Mouse (Mus musculus) kidney, embryonic 16.5 days (tissue): ENCODE measurements at regions not wholly inside any gene's neighbourhood (a gene's known extent, or its start where the extent isn't known, plus 50 kb on each side); places are given as distances from the start of the nearest gene placed in this dataset.
A peak's percentile ranks its signal among the peaks of the same experiment; 100 is the strongest.

Experiments used
- ATAC-seq: fragments of 200-750 bp; cut with Nextera tagmentation; 2 replicates; pipeline ENCODE4 v1.8.0; 2017; ENCODE audit warnings: moderate TSS enrichment; ENCODE audit not compliant: low FRiP score, low TSS enrichment
- H3K27ac ChIP-seq: fragments of 300-500 bp; sonication (generic); 2 replicates; pipeline ENCODE4 v1.5.1; 2014; ENCODE audit warnings: low read length
- H3K27me3 ChIP-seq: fragments of 300-500 bp; sonication (generic); 2 replicates; pipeline ENCODE4 v1.6.1; 2014; ENCODE audit warnings: low read length, control low read depth, mixed read lengths; ENCODE audit not compliant: insufficient read depth
- H3K36me3 ChIP-seq: fragments of 300-500 bp; sonication (generic); 2 replicates; pipeline ENCODE4 v1.6.1; 2014; ENCODE audit warnings: low read length, control low read depth, mixed read lengths; ENCODE audit not compliant: insufficient read depth
- H3K4me1 ChIP-seq: fragments of 300-500 bp; sonication (generic); 2 replicates; pipeline ENCODE4 v1.6.1; 2014; ENCODE audit warnings: low read length, control low read depth, mixed read lengths; ENCODE audit not compliant: insufficient read depth
- H3K4me2 ChIP-seq: fragments of 300-500 bp; sonication (generic); replicated peaks from 2 replicates; pipeline ENCODE4 v1.6.1; 2014; ENCODE audit warnings: low read depth, low read length
- H3K4me3 ChIP-seq: fragments of 300-500 bp; sonication (generic); 2 replicates; pipeline ENCODE4 v1.5.1; 2014; ENCODE audit warnings: mild to moderate bottlenecking, low read length
- H3K9ac ChIP-seq: fragments of 300-500 bp; sonication (generic); replicated peaks from 2 replicates; pipeline ENCODE4 v1.6.1; 2014; ENCODE audit warnings: low read length
- H3K9me3 ChIP-seq: fragments of 300-500 bp; sonication (generic); 2 replicates; pipeline ENCODE4 v1.6.1; 2016; ENCODE audit warnings: low read length, control low read depth
- WGBS: fragments of 180-500 bp; shearing (Covaris S2); extraction: QIAGEN DNeasy Blood & Tissue Kit; methylation state at CpG from one replicate; pipeline ENCODE4 v1.1.7; 2014; 5-methylcytosine and 5-hydroxymethylcytosine counted together

DNA sequence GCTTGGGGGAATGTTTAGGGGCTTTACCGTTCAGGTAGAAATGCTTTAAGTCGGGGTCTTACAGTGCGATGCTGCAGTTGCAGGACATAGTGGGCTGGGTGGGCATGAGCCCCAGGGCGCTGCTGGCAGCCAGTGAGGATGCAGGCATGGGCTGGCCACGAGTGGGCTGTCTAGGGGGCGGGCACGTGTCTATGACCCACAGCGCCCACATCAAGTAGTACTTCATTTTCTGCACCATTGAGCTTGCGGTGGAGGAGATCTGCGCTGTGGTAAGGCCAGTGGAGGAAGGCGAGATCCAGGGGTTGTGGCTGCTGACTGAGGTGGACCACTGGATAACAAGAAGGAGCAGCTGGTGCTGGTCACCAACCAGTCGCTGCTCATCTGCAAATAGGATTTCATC is 52.4 kb upstream of the Olfr291 start:
- no peak overlapping the region for H3K4me2 ChIP-seq
- 20% methylated on average over 12 of the region's 12 CpGs for WGBS
- ATAC-seq: peak; percentile 69; the same call in 1 of the 2 replicates

GRCm38 (mm10) chr7:84794655-84795054 is 58.7 kb upstream of the Olfr291 start:
- WGBS: 9% methylated on average over 1 of the region's 1 CpGs
- Histone ChIP-seq H3K4me1 (no peaks in the 10 kb centered on the region), H3K4me2 (no peak overlapping the region), H3K9ac (no peak overlapping the region), H3K27ac (no peak overlapping the region), H3K27me3 (no peaks in the 10 kb centered on the region), H3K4me3 (no peak overlapping the region), H3K9me3 (no peaks in the 10 kb centered on the region), H3K36me3 (no peaks in the 10 kb centered on the region)
- ATAC-seq: no peak

More for the DNA sequence above, 52.4 kb upstream of the Olfr291 start:
- Histone ChIP-seq H3K4me3 (no peak overlapping the region), H3K9me3 (no peaks in the 10 kb centered on the region), H3K9ac (no peak overlapping the region), H3K36me3 (no peaks in the 10 kb centered on the region), H3K27ac (no peak overlapping the region), H3K4me1 (no peaks in the 10 kb centered on the region), H3K27me3 (no peaks in the 10 kb centered on the region)

DNA sequence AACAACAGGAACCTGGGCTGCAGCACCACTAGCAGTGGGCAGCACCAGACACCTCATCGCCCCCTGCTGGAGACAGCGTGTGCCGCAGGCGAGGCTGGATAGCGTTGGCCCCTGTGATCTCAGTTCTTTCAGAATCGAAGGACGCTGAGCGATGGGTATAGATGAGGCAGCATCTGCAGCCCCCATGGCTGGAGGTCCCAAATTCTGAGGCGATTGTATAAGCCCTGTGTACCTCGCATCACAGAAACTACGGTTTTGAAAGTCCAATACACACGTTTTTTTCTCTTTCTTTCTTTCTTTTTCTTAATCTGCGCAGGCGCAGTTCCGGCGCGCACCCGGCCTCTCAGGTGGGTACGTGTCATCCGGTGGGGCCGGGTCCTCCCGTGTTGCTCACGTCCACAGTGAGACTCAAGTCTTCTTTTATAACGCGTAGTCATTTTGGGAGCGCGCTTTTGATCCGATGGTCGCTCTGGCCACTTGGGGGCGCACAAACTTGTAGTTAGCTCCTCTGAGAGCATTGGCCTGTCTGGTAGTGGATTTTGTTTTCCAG is 74.0 kb upstream of the Olfr291 start:
- no peaks in the 10 kb centered on the region for H3K9me3 ChIP-seq
- peak overlapping the region; percentile 88 for H3K4me2 ChIP-seq
- peak overlapping the region; percentile 58 for H3K4me3 ChIP-seq
- no peak overlapping the region for H3K27ac ChIP-seq
- H3K27me3 ChIP-seq: no peaks in the 10 kb centered on the region
- H3K9ac ChIP-seq: peak overlapping the region; percentile 54
- under 1% methylated on average over 30 of the region's 30 CpGs for WGBS
- no peaks in the 10 kb centered on the region for H3K36me3 ChIP-seq
- ATAC-seq: peak; percentile 96
- H3K4me1 ChIP-seq: no peaks in the 10 kb centered on the region

DNA sequence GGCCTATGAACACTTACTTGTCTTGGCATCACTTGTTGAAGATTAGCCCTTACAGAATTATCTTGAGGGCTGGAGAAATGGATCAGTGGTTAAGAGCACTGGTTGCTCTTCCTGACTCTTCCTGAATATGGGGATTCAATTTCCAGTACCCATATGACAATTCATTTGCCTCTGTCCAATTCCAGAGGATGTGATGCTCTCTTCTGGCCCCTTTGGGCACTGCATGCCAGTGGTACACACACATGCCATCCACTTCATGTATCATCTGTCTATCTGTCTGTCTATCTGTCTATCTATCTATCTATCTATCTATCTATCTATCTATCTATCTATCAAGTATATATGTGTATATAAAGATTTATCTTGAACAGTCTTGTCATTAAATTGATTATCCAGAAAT is 75.7 kb upstream of the Olfr291 start:
- Histone ChIP-seq H3K9ac (no peak overlapping the region), H3K4me2 (no peak overlapping the region), H3K4me3 (no peak overlapping the region), H3K9me3 (no peaks in the 10 kb centered on the region), H3K27ac (no peak overlapping the region), H3K27me3 (no peaks in the 10 kb centered on the region), H3K36me3 (no peaks in the 10 kb centered on the region), H3K4me1 (no peaks in the 10 kb centered on the region)
- ATAC-seq: no peak

DNA sequence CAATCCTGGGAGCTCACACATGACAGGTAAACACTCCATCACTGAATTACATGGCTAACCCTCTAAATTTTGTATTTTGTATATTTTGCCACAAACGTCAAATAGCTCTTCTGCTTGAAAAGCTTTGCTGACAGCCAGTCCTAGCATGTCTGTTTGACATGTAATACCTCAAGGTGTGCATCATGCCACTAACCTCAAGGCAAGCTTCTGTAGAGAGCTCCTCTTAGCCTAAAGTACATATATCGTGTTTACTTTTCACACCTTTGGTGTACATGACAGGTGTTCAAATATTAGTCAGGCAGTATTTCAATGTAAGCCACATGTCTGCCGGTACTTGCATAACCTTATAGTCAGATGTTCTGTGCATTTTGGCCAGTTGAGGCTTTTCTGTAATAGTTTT is 66.5 kb upstream of the Zfand6 start:
- Histone ChIP-seq H3K27ac (no peak overlapping the region), H3K4me3 (no peak overlapping the region), H3K27me3 (no peaks in the 10 kb centered on the region), H3K4me2 (no peak overlapping the region), H3K9me3 (no peaks in the 10 kb centered on the region), H3K9ac (no peak overlapping the region), H3K4me1 (no peaks in the 10 kb centered on the region), H3K36me3 (no peaks in the 10 kb centered on the region)
- no peak for ATAC-seq
- WGBS: 81% methylated on average over 3 of the region's 3 CpGs

GRCm38 (mm10) chr7:84753361-84753760 is 63.6 kb upstream of the Zfand6 start:
- H3K27ac ChIP-seq: no peak overlapping the region
- ATAC-seq: no peak
- no peaks in the 10 kb centered on the region for H3K27me3 ChIP-seq
- no peak overlapping the region for H3K4me2 ChIP-seq
- no peak overlapping the region for H3K9ac ChIP-seq
- 95% methylated on average over 1 of the region's 1 CpGs for WGBS
- H3K4me3 ChIP-seq: no peak overlapping the region
- H3K36me3 ChIP-seq: no peaks in the 10 kb centered on the region
- peaks cover 7% of the 10 kb centered on the region; the same call in 1 of the 2 replicates for H3K4me1 ChIP-seq
- no peaks in the 10 kb centered on the region for H3K9me3 ChIP-seq

DNA sequence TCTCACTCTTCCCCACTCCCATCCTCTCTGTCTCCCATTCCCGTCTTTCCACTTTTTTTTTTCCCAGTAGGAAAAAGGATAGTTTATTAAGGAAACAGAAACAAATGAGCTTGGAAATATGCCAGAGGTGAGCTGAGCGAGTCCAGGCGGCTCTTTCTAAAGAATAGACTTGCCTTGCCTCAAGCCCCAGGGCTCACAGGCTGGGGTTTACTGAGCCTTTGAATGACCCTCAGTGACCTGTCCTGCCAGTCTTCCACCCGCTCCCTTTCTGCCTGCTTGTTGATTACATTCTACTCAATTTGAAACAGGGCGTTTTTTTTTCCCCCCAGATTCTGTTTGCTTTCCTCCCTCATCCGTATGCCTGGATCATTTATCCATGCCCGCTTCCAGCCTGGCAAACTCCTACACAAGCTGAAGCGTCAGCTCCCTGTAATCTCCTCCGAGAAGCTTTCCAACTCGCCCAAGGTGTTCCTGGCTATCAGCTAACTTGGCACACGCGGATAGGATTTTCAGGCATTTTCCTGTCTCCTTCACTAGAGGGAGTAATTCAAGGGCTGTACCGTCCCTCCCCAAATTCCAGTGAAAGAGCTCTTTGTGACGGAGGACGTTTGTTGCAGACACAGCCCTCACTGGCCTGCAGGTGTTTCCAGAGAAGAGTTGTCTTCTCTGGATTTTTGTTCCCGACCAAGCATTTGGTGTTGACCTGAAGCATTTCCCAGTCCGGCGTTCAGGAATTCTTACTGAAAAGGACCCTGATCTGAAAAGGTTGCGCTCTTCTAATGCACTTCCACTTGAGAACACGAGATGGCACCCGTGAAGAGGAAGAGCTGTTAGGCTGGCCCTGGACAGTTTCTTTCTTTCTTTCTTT is 59.9 kb upstream of the Zfand6 start:
- WGBS: 1% methylated on average over 21 of the region's 21 CpGs
- peak; percentile 74 for ATAC-seq
- H3K27me3 ChIP-seq: no peaks in the 10 kb centered on the region
- H3K9ac ChIP-seq: peak overlapping the region; percentile 56
- H3K9me3 ChIP-seq: no peaks in the 10 kb centered on the region
- peaks cover 7% of the 10 kb centered on the region; the same call in 1 of the 2 replicates for H3K4me1 ChIP-seq
- H3K4me3 ChIP-seq: peak overlapping the region; percentile 54
- H3K4me2 ChIP-seq: peak overlapping the region; percentile 70
- H3K27ac ChIP-seq: peak overlapping the region; percentile 38; the same call in 1 of the 2 replicates
- H3K36me3 ChIP-seq: no peaks in the 10 kb centered on the region

- Histone ChIP-seq H3K4me3 (no peak overlapping the region), H3K36me3 (no peaks in the 10 kb centered on the region), H3K4me2 (no peak overlapping the region), H3K9me3 (no peaks in the 10 kb centered on the region), H3K27ac (no peak overlapping the region), H3K9ac (no peak overlapping the region), H3K27me3 (no peaks in the 10 kb centered on the region), H3K4me1 (peaks cover 7% of the 10 kb centered on the region; the same call in 1 of the 2 replicates)
- no peak for ATAC-seq
- 40% methylated on average over 1 of the region's 1 CpGs for WGBS
Measured at GRCm38 (mm10) chr7:84747847-84748246, 58.1 kb upstream of the Zfand6 start.

DNA sequence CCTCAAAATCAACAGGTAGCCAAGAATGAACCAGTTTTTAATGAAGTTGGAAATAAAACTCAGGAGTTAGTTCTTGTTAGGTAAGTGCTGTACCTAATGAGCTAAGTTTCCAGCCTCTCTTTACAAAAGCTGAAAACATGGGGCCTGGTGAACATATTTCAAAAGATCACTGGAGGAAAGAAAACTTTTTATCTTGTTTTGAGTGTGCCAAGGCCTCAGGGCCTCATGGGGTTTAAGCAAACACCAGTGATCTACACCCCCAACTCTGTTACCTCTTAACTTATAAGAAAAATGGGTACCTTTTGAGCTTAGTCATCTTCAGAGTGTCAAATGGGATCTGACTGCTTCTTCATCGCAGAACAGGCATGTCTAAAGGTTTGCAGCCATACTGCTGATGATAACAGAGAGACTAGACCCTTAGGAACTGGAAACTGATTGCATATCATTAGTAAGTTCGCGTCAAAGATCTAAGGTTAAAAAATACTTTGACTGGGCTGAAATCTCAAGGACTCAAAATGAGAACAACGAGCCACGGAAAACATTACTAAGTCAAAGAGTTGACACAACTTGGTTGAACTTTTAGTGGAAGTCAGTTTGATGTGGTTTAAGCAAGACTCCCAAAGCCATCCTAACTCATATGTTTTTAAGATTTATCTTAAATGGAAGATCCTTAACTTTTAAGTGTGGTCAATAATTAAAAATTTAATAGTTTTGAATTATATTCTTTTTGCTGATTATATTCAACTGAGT is 54.7 kb upstream of the Zfand6 start:
- Histone ChIP-seq H3K4me1 (peaks cover 5% of the 10 kb centered on the region; the same call in 1 of the 2 replicates), H3K27ac (no peak overlapping the region), H3K27me3 (no peaks in the 10 kb centered on the region), H3K4me3 (no peak overlapping the region), H3K4me2 (no peak overlapping the region), H3K36me3 (no peaks in the 10 kb centered on the region), H3K9me3 (no peaks in the 10 kb centered on the region), H3K9ac (no peak overlapping the region)
- 90% methylated on average over 5 of the region's 5 CpGs for whole genome bisulfite sequencing
- no peak for ATAC-seq
